Mouse (Mus musculus): ENCODE results near the gene Cnot2.

The Cnot2 gene

GRCm38 (mm10) chr10:116480988-116481387 is 100.3 kb downstream of the Cnot2 start:
- DNase-seq (ENCODE audit: low read depth, low spot score): no peak

DNA sequence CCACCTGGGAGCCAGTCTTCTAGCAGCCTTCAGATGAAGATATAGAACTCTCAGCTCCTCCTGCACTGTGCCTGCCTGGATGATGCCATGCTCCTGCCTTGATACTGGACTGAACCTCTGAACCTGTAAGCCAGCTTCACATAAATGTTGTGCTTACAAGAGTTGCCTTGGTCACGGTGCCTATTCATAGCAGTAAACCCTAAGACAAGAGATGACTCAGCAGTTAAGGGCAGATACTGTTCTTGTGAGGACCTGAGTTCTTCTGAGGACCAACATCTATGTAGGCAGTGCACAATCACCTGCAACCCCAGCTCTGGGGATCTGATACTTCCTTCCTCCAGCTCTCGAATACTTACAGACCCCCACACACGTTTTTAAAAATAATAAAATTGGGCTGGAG is 104.8 kb downstream of the Cnot2 start:
- DNase-seq (ENCODE audit: low read depth, low spot score): no peak

GRCm38 (mm10) chr10:116475725-116476124 is 105.6 kb downstream of the Cnot2 start:
- DNase-seq (ENCODE audit: low read depth, low spot score): no peak

DNA sequence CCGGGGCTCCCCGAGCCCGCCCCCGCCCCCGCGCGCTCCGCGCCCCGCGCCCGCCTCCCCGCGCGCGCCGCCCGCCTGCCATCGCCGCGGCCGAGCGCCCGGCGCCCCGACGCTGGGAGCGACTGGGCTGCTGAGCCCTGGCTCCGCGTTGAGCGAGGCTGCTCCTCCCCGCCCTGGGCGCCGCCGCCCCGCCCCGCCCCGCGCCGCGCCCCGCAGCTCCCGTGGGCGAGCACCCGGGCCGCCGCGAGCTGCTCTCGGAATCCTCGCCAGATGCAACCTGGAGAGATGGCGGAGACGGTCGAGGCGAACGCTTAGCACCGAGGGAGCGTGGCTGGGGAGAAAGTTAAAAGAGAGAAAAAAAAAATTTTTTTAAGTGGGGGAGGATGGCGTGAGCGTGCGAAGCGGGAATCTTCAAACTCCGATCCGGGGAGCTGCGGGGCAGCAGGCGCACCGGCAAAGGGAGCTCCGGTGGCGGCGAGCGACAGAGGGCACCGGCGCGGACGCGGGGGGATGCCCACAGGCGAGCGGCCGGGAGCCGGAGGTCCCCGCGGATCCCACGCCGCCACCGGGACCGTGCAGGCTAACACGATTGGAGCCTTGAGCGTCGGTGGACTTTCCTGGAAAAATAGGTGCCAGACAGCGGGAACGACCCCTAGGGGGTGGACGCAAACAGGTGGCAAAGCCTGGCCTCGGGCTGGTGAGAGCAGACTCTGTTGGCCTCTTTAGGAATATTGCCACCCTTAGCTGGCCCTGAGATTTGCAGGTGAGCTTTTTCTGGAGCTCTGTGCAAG is 107.4 kb downstream of the Cnot2 start, which contains the start of gene Kcnmb4:
TSS of gene Kcnmb4 (minus strand) at position 120 of the 791 bp plus-strand sequence.
- no peak for DNase-seq (ENCODE audit: low read depth, low spot score)

- peak; percentile 46 for DNase-seq (ENCODE audit: low read depth, low spot score)
Observed at GRCm38 (mm10) chr10:116473071-116473758, 108.1 kb downstream of the Cnot2 start.

DNA sequence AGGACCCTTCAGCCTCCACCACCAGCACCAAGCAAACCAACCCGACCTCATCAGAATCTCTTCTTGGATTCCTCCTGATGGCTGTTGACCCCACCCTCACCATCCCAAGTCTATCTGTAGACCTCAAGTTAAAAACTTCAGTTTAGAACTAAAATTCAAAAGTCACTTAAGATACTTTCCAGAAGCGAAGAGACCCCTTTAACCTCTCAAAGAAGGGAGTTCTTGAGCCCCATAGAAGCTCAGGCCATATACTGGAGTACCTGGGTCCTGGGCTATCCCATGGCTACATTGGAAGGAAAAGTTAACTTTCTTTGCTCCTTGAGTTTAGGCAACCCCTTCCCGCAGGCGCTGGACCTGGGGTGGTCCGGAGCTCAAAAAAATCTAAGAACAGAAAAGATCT is 108.7 kb downstream of the Cnot2 start:
- no peak for DNase-seq (ENCODE audit: low read depth, low spot score)

DNA sequence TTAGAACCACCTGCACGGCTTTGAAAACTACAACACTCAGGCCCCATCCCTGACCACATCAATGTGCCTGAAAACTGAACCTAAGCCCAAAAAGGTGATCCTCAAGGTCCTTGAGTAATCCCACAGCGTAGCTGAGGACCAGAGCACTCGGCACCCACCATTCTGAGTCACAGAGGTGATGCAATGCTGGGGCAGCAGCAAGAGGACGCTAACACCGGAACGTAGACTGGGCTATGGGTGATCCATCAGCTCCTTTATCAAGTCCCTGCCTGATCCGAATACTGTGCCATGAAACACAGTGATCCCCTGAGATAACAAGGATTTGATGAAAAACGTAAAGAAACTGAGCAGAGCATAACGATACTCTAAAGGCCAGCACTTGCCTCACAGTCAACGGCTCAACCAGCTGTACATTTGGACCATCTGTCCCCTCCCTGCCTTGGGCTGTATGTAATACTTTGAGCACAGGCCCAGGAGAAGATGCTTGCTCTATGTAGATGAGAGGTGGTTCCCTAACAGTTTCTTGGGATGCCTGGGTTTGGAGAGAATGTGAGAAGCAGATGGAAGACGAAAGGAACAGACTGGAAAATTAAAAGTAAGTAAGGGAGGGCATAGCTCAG is 110.9 kb downstream of the Cnot2 start:
- no peak for DNase-seq (ENCODE audit: low read depth, low spot score)

DNA sequence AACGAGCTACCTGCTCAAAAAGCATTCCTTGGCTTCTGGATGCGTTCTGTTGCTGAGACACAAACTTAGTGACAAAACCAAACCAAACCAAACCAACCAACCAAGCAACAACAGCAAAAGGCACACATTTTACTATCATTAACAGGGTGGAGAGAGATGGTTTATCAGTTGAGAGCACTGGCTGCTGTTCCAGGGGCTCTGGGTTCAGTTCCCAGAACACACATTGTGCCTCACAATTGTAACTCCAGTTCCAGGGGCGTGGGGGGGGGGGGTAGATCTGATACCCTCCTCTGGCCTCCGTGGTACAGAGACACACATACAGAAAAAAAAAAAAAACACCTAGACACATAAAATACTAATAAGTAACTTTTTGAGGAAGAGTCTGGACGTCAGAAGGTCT is 113.2 kb downstream of the Cnot2 start:
- no peak for DNase-seq (ENCODE audit: low read depth, low spot score)

DNA sequence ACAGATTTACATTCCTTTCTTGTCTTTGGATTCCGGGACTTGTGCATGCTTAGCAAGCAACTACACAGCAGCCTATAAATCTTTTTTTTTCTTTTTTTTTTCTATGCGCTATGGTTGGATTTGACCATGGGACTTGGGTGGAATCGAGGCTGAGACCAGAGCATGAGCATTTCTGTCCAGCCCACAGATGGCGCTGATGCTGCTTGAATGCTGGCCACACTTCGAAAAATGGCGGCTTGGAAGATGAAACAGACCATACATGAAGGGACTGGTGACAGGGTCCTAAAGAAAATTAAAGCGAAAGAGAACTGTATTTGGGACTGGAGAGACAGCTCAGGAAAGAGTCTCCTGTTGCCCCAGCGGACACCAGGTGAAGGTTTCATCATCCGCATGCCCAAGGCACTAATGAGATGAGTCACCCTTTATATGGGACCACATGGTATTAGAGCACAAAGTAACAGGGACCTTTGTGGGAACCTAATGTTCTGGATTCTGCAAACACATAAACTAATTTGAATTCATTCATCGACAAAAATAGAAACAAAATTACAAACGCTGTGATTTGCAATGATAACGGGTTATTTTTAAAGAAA is 117.5 kb downstream of the Cnot2 start:
- no peak for DNase-seq (ENCODE audit: low read depth, low spot score)

GRCm38 (mm10) chr10:116461443-116461842 is 119.9 kb downstream of the Cnot2 start:
- no peak for DNase-seq (ENCODE audit: low read depth, low spot score)

DNA sequence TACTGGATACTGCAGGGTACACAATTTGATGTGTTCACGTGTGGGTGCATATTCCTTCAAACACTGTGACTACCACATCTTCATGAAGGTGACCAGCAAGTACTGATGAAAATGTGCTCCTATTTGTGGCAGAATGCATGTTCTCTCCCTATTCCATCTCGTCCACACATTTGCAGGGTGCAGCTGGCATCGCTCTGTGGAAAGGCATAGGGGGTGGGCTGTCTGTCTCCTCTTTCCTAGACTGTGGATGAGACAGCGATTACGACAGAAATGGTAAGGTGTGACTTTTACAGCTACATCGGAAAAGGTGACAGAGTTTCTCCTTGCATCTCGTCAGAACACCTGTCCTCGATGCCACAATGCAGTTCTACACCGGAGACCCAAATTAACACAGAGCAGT is 122.5 kb downstream of the Cnot2 start:
- no peak for DNase-seq (ENCODE audit: low read depth, low spot score)

DNA sequence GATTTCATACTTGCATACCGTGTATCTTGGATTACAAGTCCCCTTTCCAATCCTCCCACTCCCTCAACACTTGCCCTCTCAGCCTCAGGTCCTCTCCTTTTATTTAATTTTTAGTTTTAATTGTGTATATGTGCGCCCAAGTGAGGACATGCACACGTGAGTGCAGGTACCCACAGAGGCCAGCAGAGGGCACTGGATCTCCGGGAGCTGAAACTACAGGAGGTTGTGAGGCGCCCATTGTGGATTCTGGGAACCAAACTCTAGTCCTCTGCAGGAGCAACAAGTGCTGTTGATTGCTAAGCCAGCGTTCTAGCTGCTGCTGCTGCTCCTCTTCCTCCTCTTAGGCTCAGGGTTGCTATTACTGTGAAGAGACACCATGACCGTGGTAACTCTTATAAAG is 128.5 kb downstream of the Cnot2 start:
- DNase-seq (ENCODE audit: low read depth, low spot score): no peak

DNA sequence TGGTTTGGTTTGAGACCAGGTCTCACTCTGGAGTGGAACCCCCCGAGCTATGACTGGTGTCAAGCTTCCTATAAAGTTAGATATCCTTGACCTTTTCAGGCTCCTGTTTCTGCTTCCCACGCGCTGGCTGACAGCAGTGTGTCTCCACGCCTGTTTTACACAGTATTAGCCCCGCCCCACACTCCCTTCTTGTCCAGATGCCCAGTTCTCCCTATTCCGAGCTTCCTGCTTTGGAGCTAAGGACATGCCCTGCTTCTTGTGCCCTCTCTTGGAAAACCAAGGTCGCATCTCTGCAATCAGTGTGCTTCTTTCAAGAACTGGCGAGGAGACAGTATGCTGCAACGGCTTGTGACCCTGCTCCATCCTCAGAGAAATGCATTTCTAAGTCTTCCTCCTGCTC is 130.7 kb downstream of the Cnot2 start:
- no peak for DNase-seq (ENCODE audit: low read depth, low spot score)

DNA sequence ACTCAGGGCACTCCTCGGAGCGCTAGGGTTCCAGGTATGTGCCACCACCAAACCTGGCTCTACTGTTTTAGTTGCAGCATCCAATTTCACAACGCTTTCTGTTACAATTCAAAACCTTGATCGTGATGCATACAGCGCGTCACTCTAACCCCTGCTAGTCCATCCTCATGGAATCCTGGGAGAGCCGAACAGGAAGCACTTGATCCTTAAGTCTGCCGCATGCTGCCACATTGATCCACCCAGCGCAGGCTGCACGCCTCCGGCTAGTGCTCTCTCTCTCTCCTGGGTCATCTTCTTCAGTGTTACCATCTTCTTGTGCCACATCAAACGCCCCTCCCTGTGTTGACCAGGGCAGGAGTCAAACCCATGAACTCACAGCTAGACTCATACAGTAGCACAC is 133.1 kb downstream of the Cnot2 start:
- no peak for DNase-seq (ENCODE audit: low read depth, low spot score)

DNA sequence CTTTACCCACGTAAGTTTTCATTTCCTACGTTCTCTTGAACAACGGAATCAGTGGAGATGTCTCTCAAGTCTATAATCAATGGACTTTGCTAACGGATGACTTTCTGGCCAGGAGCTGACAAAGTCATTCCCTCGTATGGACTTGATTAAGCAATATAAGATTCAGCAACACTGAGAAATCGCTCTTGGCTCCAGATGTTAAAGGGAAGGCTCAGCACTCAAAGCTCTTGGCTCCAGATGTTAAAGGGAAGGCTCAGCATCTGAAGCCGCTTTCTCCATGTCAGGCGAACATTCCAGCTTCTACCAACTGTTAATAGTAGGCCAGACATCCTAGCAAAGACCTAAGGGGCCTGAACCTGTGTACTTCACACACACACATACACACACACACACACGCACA is 134.1 kb downstream of the Cnot2 start:
- no peak for DNase-seq (ENCODE audit: low read depth, low spot score)

DNA sequence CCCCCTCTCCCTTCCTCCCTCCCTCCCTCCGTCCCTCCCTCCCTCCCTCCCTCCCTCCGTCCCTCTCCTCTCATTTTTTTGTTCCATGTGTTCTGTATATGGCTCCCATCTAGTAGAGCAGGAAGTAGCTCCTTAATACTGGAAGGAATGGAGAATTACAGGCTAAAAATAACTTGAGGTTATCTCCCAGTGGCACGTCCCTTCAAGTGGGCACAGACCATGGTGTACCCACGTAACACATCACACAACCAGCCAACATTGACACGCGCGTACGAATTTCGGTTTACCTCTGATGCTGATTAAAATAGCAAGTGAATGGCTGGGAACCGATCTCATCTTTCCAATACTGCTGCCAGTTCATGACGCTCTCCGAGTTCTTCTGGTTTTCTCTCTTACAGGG is 135.3 kb downstream of the Cnot2 start:
- DNase-seq (ENCODE audit: low read depth, low spot score): no peak

- DNase-seq (ENCODE audit: low read depth, low spot score): no peak
Observed at GRCm38 (mm10) chr10:116444826-116445225, 136.5 kb downstream of the Cnot2 start.

GRCm38 (mm10) chr10:116444371-116444770 is 136.9 kb downstream of the Cnot2 start:
- DNase-seq (ENCODE audit: low read depth, low spot score): no peak

GRCm38 (mm10) chr10:116440946-116441345 is 140.4 kb downstream of the Cnot2 start:
- no peak for DNase-seq (ENCODE audit: low read depth, low spot score)

- no peak for DNase-seq (ENCODE audit: low read depth, low spot score)
Observed at GRCm38 (mm10) chr10:116440088-116440487, 141.2 kb downstream of the Cnot2 start.

DNA sequence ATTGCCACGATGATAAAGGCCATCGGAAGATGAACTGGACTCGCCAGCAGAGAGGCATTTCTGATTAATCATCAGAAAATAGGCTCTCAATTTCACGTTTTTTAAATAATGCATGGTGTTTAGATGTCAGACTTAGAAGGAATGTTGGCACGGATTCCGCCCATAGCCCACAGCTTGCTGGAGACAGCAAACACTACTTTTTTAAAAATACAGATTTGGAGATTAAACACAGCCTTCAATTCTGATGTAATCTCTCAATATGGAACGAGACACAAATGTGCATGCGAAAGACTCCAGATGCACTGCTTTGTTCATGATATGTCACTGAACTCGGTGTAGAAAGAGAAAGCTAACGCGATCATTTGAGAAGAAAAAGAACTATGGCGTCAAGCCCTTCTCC is 145.9 kb downstream of the Cnot2 start:
- DNase-seq (ENCODE audit: low read depth, low spot score): no peak
